Mouse (Mus musculus) midbrain, embryonic 11.5 days (tissue): ENCODE results near the gene 1700092M07Rik. TPM values are rescaled to one million over a fixed set of nuclear protein-coding genes. Genes with fewer than 3 reads are reported as not detected.

Experiments
- ATAC-seq: fragments of 200-750 bp; cut with Nextera tagmentation; 2 replicates; pipeline ENCODE4 v1.8.0; 2017; ENCODE audit warnings: moderate TSS enrichment, moderate library complexity; ENCODE audit not compliant: low FRiP score
- DNase-seq: peaks from one replicate; pipeline ENCODE4 v3.0.0; 2015; ENCODE audit warnings: low spot score; ENCODE audit errors: missing footprints
- H3K27ac ChIP-seq: fragments of 300-500 bp; sonication (generic); 2 replicates; pipeline ENCODE4 v1.5.1; 2014; ENCODE audit warnings: low read depth, low read length
- H3K27me3 ChIP-seq: fragments of 300-500 bp; sonication (generic); 2 replicates; pipeline ENCODE4 v1.6.1; 2014; ENCODE audit warnings: mild to moderate bottlenecking, low read length, moderate library complexity, mixed read lengths; ENCODE audit not compliant: control insufficient read depth, insufficient read depth
- H3K36me3 ChIP-seq: fragments of 300-500 bp; sonication (generic); 2 replicates; pipeline ENCODE4 v1.6.1; 2014; ENCODE audit warnings: mild to moderate bottlenecking, low read length, moderate library complexity, mixed read lengths; ENCODE audit not compliant: control insufficient read depth, insufficient read depth
- H3K4me1 ChIP-seq: fragments of 300-500 bp; sonication (generic); 2 replicates; pipeline ENCODE4 v1.6.1; 2014; ENCODE audit warnings: low read length; ENCODE audit not compliant: control insufficient read depth, insufficient read depth
- H3K4me2 ChIP-seq: fragments of 300-500 bp; sonication (generic); 2 replicates; pipeline ENCODE4 v1.6.1; 2014; ENCODE audit warnings: mild to moderate bottlenecking, moderate library complexity
- H3K4me3 ChIP-seq: fragments of 300-500 bp; sonication (generic); 2 replicates; pipeline ENCODE4 v1.5.1; 2014; ENCODE audit warnings: low read depth, low read length
- H3K9ac ChIP-seq: fragments of 300-500 bp; sonication (generic); 2 replicates; pipeline ENCODE4 v1.6.1; 2014; ENCODE audit warnings: low read length
- H3K9me3 ChIP-seq: fragments of 300-500 bp; sonication (generic); 2 replicates; pipeline ENCODE4 v1.6.1; 2016; ENCODE audit warnings: low read length; ENCODE audit not compliant: control insufficient read depth
- WGBS: fragments of 180-500 bp; shearing (Covaris S2); extraction: QIAGEN DNeasy Blood & Tissue Kit; methylation state at CpG from one replicate; pipeline ENCODE4 v1.1.7; 2014; 5-methylcytosine and 5-hydroxymethylcytosine counted together
- polyA plus RNA-seq: library from polyadenylated mRNA; unstranded; fragments of >200 nt; fragmentation: Nextera tagmentation; extraction: Ambion mirVana; gene quantifications from 2 replicates; pipeline ENCODE4 v1.2.1, GENCODE M21; 2014

1700092M07Rik gene
- polyA plus RNA-seq, 1 experiment from 2014 or later = 2.7 TPM

- peak; percentile 97 for ATAC-seq
- Histone ChIP-seq H3K9ac (peak within 1 kb of the TSS; percentile 90), H3K4me1 (peaks cover 10% of the 10 kb centered on the region), H3K4me3 (peak within 1 kb of the TSS; percentile 93), H3K4me2 (peak within 1 kb of the TSS; percentile 85), H3K36me3 (peaks cover 15% of the 10 kb centered on the region), H3K9me3 (no peaks in the 10 kb centered on the region), H3K27ac (peak within 1 kb of the TSS; percentile 75), H3K27me3 (no peaks in the 10 kb centered on the region)
- WGBS = under 1% methylated on average over 74 of the region's 75 CpGs
- peak; percentile 99 for DNase-seq
Observed at GRCm38 (mm10) chr19:8756635-8757387, 16.3 kb downstream of the 1700092M07Rik start, which contains the start of gene Nxf1. Gene Nxf1, plus strand, starts transcription at chr19:8757073.

- Histone ChIP-seq H3K27ac (peak overlapping the region; percentile 75), H3K4me1 (peaks cover 10% of the 10 kb centered on the region), H3K9ac (peak overlapping the region; percentile 90), H3K36me3 (peaks cover 14% of the 10 kb centered on the region), H3K9me3 (no peaks in the 10 kb centered on the region), H3K4me2 (peak overlapping the region; percentile 85), H3K27me3 (no peaks in the 10 kb centered on the region), H3K4me3 (peak overlapping the region; percentile 93)
- WGBS = 9% methylated on average over 14 of the region's 14 CpGs
- DNase-seq (no peak), ATAC-seq (no peak)
Observed at GRCm38 (mm10) chr19:8757471-8757998, 17.0 kb downstream of the 1700092M07Rik start.

GRCm38 (mm10) chr19:8758899-8759298 is 18.4 kb downstream of the 1700092M07Rik start:
- H3K9me3 ChIP-seq = no peaks in the 10 kb centered on the region
- H3K27me3 ChIP-seq = no peaks in the 10 kb centered on the region
- no peak for ATAC-seq
- 89% methylated on average over 2 of the region's 2 CpGs for WGBS
- DNase-seq = no peak
- peaks cover 10% of the 10 kb centered on the region for H3K4me1 ChIP-seq
- peaks cover 19% of the 10 kb centered on the region for H3K36me3 ChIP-seq
- no peak overlapping the region for H3K4me3 ChIP-seq
- H3K27ac ChIP-seq = no peak overlapping the region
- no peak overlapping the region for H3K9ac ChIP-seq
- H3K4me2 ChIP-seq = no peak overlapping the region

- no peak overlapping the region for H3K4me2 ChIP-seq
- DNase-seq (no peak), ATAC-seq (no peak)
- H3K4me3 ChIP-seq = no peak overlapping the region
- no peaks in the 10 kb centered on the region for H3K9me3 ChIP-seq
- no peak overlapping the region for H3K27ac ChIP-seq
- peaks cover 30% of the 10 kb centered on the region for H3K36me3 ChIP-seq
- no peak overlapping the region for H3K9ac ChIP-seq
- H3K27me3 ChIP-seq = no peaks in the 10 kb centered on the region
- 92% methylated on average over 2 of the region's 2 CpGs for WGBS
- peaks cover 10% of the 10 kb centered on the region for H3K4me1 ChIP-seq
Observed at GRCm38 (mm10) chr19:8760757-8761156, 20.2 kb downstream of the 1700092M07Rik start.

GRCm38 (mm10) chr19:8763276-8763675 is 22.8 kb downstream of the 1700092M07Rik start:
- Histone ChIP-seq H3K4me1 (peaks cover 2% of the 10 kb centered on the region), H3K9ac (no peak overlapping the region), H3K27me3 (no peaks in the 10 kb centered on the region), H3K36me3 (peaks cover 54% of the 10 kb centered on the region), H3K4me3 (no peak overlapping the region), H3K9me3 (no peaks in the 10 kb centered on the region), H3K4me2 (no peak overlapping the region), H3K27ac (no peak overlapping the region)
- 96% methylated on average over 4 of the region's 4 CpGs for WGBS
- DNase-seq (no peak), ATAC-seq (no peak)

- 96% methylated on average over 9 of the region's 9 CpGs for WGBS
- peaks cover 66% of the 10 kb centered on the region for H3K36me3 ChIP-seq
Observed at GRCm38 (mm10) chr19:8765562-8765961, 25.0 kb downstream of the 1700092M07Rik start.

GRCm38 (mm10) chr19:8770567-8771270 is 30.2 kb downstream of the 1700092M07Rik start, which contains the start of gene Tmem223:
Gene Tmem223, plus strand, starts transcription at chr19:8770996.
- peaks cover 39% of the 10 kb centered on the region for H3K36me3 ChIP-seq
- peak within 1 kb of the TSS; percentile 83 for H3K4me2 ChIP-seq
- WGBS = 23% methylated on average over 29 of the region's 29 CpGs
- peaks cover 29% of the 10 kb centered on the region for H3K4me1 ChIP-seq
- H3K27ac ChIP-seq = peak within 1 kb of the TSS; percentile 77
- no peaks in the 10 kb centered on the region for H3K27me3 ChIP-seq
- ATAC-seq (peak; percentile 53), DNase-seq (peak; percentile 97)
- peak within 1 kb of the TSS; percentile 89 for H3K4me3 ChIP-seq
- H3K9me3 ChIP-seq = no peaks in the 10 kb centered on the region
- H3K9ac ChIP-seq = peak within 1 kb of the TSS; percentile 98

More at GRCm38 (mm10) chr19:8765562-8765961, 25.0 kb downstream of the 1700092M07Rik start:
- H3K4me2 ChIP-seq = no peak overlapping the region
- H3K4me1 ChIP-seq = peaks cover 4% of the 10 kb centered on the region
- ATAC-seq (no peak), DNase-seq (no peak)
- no peak overlapping the region for H3K27ac ChIP-seq
- H3K9ac ChIP-seq = no peak overlapping the region
- H3K4me3 ChIP-seq = no peak overlapping the region
- H3K9me3 ChIP-seq = no peaks in the 10 kb centered on the region
- no peaks in the 10 kb centered on the region for H3K27me3 ChIP-seq

GRCm38 (mm10) chr19:8772996-8773395 is 32.5 kb downstream of the 1700092M07Rik start:
- H3K4me3 ChIP-seq = peak overlapping the region; percentile 74; the same call in 1 of the 2 replicates
- no peaks in the 10 kb centered on the region for H3K27me3 ChIP-seq
- DNase-seq = no peak
- WGBS = 88% methylated on average over 5 of the region's 5 CpGs
- peak overlapping the region; percentile 92; the same call in 1 of the 2 replicates for H3K9ac ChIP-seq
- no peak overlapping the region for H3K27ac ChIP-seq
- H3K4me1 ChIP-seq = peaks cover 29% of the 10 kb centered on the region
- ATAC-seq = no peak
- peak overlapping the region; percentile 98; the same call in 1 of the 2 replicates for H3K4me2 ChIP-seq
- H3K9me3 ChIP-seq = no peaks in the 10 kb centered on the region
- H3K36me3 ChIP-seq = peaks cover 18% of the 10 kb centered on the region
